Mouse (Mus musculus) embryonic facial prominence, embryonic 12.5 days (tissue): ENCODE data around the gene Plcl2. TPM values are rescaled to one million over a fixed set of nuclear protein-coding genes. Genes with fewer than 3 reads are reported as not detected.
A peak's percentile ranks its signal among the peaks of the same experiment; 100 is the strongest.
"Not testable (repeated sequence)": the region's sequence is repeated elsewhere in the genome, so short reads cannot be mapped to it uniquely, and the experiment has no call there.

Experiments
- ATAC-seq: fragments of 200-750 bp; cut with Nextera tagmentation; 2 replicates; pipeline ENCODE4 v1.8.0; 2017; ENCODE audit not compliant: insufficient number of reproducible peaks, insufficient read depth, low FRiP score, low TSS enrichment
- H3K27ac ChIP-seq: fragments of 300-500 bp; sonication (generic); 2 replicates; pipeline ENCODE4 v1.5.1; 2016; ENCODE audit warnings: mild to moderate bottlenecking
- H3K27me3 ChIP-seq: fragments of 300-500 bp; sonication (generic); 2 replicates; pipeline ENCODE4 v1.6.1; 2016; ENCODE audit warnings: mild to moderate bottlenecking, moderate library complexity
- H3K36me3 ChIP-seq: fragments of 300-500 bp; sonication (generic); 2 replicates; pipeline ENCODE4 v1.6.1; 2016; ENCODE audit warnings: mild to moderate bottlenecking
- H3K4me1 ChIP-seq: fragments of 300-500 bp; sonication (generic); 2 replicates; pipeline ENCODE4 v1.6.1; 2016
- H3K4me2 ChIP-seq: fragments of 300-500 bp; sonication (generic); replicated peaks from 2 replicates; pipeline ENCODE4 v1.6.1; 2016; ENCODE audit warnings: mild to moderate bottlenecking, moderate library complexity
- H3K4me3 ChIP-seq: fragments of 300-500 bp; sonication (generic); 2 replicates; pipeline ENCODE4 v1.5.1; 2016; ENCODE audit warnings: mild to moderate bottlenecking
- H3K9ac ChIP-seq: fragments of 300-500 bp; sonication (generic); 2 replicates; pipeline ENCODE4 v1.6.1; 2016; ENCODE audit warnings: mild to moderate bottlenecking, moderate library complexity
- H3K9me3 ChIP-seq: fragments of 300-500 bp; sonication (generic); 2 replicates; pipeline ENCODE4 v1.6.1; 2016; ENCODE audit warnings: mild to moderate bottlenecking, moderate library complexity
- WGBS: fragments of 180-500 bp; shearing (Covaris S2); methylation state at CpG from one replicate; pipeline ENCODE4 v1.1.7; 2016; 5-methylcytosine and 5-hydroxymethylcytosine counted together
- polyA plus RNA-seq: library from polyadenylated mRNA; unstranded; fragments of >200 nt; fragmentation: Nextera tagmentation; extraction: Ambion mirVana; gene quantifications from 2 replicates; pipeline ENCODE4 v1.2.1, GENCODE M21; 2016

Plcl2 gene
- polyA plus RNA-seq, 1 experiment from 2014 or later, result 5.9 TPM

- H3K4me2 ChIP-seq, result no peak overlapping the region
- H3K9ac ChIP-seq, result no peak overlapping the region
- no peak for ATAC-seq
- WGBS, result 88% methylated on average over 1 of the region's 1 CpGs
- no peak overlapping the region for H3K27ac ChIP-seq
- no peaks in the 10 kb centered on the region for H3K27me3 ChIP-seq
- no peaks in the 10 kb centered on the region for H3K4me1 ChIP-seq
- no peaks in the 10 kb centered on the region for H3K36me3 ChIP-seq
- no peaks in the 10 kb centered on the region for H3K9me3 ChIP-seq
- no peak overlapping the region for H3K4me3 ChIP-seq
Observed at GRCm38 (mm10) chr17:50600696-50601095, 91.5 kb downstream of the Plcl2 start.

DNA sequence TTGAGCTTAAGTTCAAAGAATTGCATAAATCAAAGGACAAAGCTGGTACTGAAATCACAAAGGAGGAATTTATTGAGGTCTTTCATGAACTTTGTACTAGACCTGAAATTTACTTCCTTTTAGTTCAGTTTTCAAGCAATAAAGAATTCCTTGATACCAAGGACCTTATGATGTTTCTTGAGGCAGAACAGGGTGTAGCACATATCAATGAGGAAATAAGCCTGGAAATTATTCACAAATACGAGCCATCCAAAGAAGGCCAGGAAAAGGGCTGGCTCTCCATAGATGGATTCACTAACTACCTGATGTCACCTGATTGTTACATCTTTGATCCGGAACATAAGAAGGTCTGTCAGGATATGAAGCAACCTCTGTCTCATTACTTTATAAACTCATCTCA is 97.7 kb downstream of the Plcl2 start:
- ATAC-seq, result no peak
- Histone ChIP-seq H3K4me2 (no peak overlapping the region), H3K9me3 (no peaks in the 10 kb centered on the region), H3K36me3 (no peaks in the 10 kb centered on the region), H3K27ac (no peak overlapping the region), H3K27me3 (no peaks in the 10 kb centered on the region), H3K4me1 (no peaks in the 10 kb centered on the region), H3K4me3 (no peak overlapping the region), H3K9ac (no peak overlapping the region)
- WGBS, result 93% methylated on average over 2 of the region's 2 CpGs

- no peak overlapping the region for H3K9ac ChIP-seq
- WGBS, result 87% methylated on average over 4 of the region's 4 CpGs
- 0 out of 2 replicates have a peak, but pooled peaks cover 3% of the 10 kb centered on the region for H3K36me3 ChIP-seq
- ATAC-seq, result no peak
- no peak overlapping the region for H3K27ac ChIP-seq
- no peaks in the 10 kb centered on the region for H3K4me1 ChIP-seq
- no peak overlapping the region for H3K4me3 ChIP-seq
- H3K9me3 ChIP-seq, result no peaks in the 10 kb centered on the region
- H3K27me3 ChIP-seq, result no peaks in the 10 kb centered on the region
- H3K4me2 ChIP-seq, result no peak overlapping the region
Observed at GRCm38 (mm10) chr17:50609908-50610307, 100.7 kb downstream of the Plcl2 start.

DNA sequence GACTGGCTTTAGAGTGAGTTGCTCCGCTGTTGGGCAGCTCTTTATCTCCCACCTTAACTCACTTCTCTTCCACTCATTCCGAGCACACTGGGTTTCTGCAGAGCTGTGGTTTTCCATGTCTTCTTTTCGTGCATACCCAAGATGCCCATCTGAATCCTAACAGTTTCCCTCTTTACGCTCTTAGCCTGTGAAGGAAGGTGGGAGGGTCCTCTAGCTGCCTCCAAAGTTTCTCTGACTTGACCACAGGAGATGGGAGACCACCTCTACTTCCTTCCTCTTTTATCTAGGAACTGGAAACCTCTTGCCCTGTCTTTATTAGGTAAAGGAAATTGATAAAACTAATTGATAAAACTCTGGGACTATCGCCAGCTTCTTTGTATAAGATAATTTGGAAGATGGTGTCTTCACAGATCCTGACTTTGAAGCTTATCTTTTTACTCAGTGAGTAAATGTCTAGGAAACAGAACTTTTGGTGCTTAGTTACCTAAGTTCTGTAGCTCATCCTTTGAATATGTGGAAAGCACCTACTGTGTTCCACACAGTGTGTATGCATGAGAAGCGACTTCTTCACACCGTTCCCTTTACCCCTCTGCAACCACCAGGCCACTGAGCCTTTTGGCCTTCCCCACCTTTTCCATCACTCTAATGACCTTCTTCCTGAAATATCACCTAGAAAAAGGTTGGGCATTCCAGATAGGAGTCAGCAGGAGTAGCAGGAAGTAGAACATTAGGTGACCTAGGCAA is 111.8 kb downstream of the Plcl2 start:
- Histone ChIP-seq H3K9ac (no peak overlapping the region), H3K4me1 (no peaks in the 10 kb centered on the region), H3K4me3 (no peak overlapping the region), H3K9me3 (no peaks in the 10 kb centered on the region), H3K36me3 (no peaks in the 10 kb centered on the region), H3K27ac (no peak overlapping the region), H3K27me3 (no peaks in the 10 kb centered on the region), H3K4me2 (no peak overlapping the region)
- ATAC-seq, result no peak
- 88% methylated on average over 7 of the region's 7 CpGs for WGBS

- Histone ChIP-seq H3K4me1 (no peaks in the 10 kb centered on the region), H3K9me3 (no peaks in the 10 kb centered on the region), H3K27me3 (no peaks in the 10 kb centered on the region), H3K4me3 (no peak overlapping the region), H3K9ac (no peak overlapping the region), H3K36me3 (no peaks in the 10 kb centered on the region), H3K27ac (no peak overlapping the region), H3K4me2 (no peak overlapping the region)
- 81% methylated on average over 3 of the region's 3 CpGs for WGBS
- no peak for ATAC-seq
Observed at GRCm38 (mm10) chr17:50621996-50622395, 112.8 kb downstream of the Plcl2 start.

GRCm38 (mm10) chr17:50625584-50625983 is 116.4 kb downstream of the Plcl2 start:
- Histone ChIP-seq H3K27me3 (no peaks in the 10 kb centered on the region), H3K4me1 (no peaks in the 10 kb centered on the region), H3K9ac (no peak overlapping the region), H3K36me3 (no peaks in the 10 kb centered on the region), H3K4me2 (no peak overlapping the region), H3K9me3 (no peaks in the 10 kb centered on the region), H3K27ac (no peak overlapping the region), H3K4me3 (no peak overlapping the region)
- no peak for ATAC-seq
- WGBS, result 85% methylated on average over 4 of the region's 4 CpGs

GRCm38 (mm10) chr17:50627658-50628057 is 118.5 kb downstream of the Plcl2 start:
- no peak overlapping the region for H3K9ac ChIP-seq
- H3K36me3 ChIP-seq, result no peaks in the 10 kb centered on the region
- H3K9me3 ChIP-seq, result no peaks in the 10 kb centered on the region
- 94% methylated on average over 3 of the region's 3 CpGs for WGBS
- ATAC-seq, result no peak
- no peaks in the 10 kb centered on the region for H3K27me3 ChIP-seq
- no peak overlapping the region for H3K4me2 ChIP-seq
- no peak overlapping the region for H3K4me3 ChIP-seq
- H3K4me1 ChIP-seq, result no peaks in the 10 kb centered on the region
- H3K27ac ChIP-seq, result no peak overlapping the region

DNA sequence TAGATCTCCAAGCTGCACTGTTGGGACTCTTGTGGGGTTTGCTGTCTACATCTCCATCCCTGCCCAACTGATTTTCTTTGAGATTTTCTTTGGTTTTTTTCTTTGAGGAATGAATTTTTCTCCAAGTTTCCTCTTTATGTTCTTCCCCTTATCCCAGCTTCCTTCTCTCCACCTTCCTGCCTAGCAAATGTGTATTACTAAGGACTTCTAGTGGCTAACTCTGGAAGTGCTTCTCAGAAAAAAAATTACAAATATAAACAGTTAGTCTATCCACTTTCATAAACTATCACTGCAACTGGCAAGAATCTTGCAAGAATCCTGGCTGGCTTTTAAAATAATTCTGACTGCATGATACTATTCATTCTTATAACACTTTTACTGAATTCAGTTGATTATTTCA is 119.5 kb downstream of the Plcl2 start:
- H3K4me3 ChIP-seq, result no peak overlapping the region
- ATAC-seq, result no peak

GRCm38 (mm10) chr17:50630992-50631391 is 121.8 kb downstream of the Plcl2 start:
- H3K27ac ChIP-seq, H3K9ac ChIP-seq, H3K4me2 ChIP-seq, H3K27me3 ChIP-seq, ATAC-seq, H3K4me3 ChIP-seq, H3K4me1 ChIP-seq, H3K9me3 ChIP-seq, H3K36me3 ChIP-seq: not testable (repeated sequence)

More for the DNA sequence above, 119.5 kb downstream of the Plcl2 start:
- Histone ChIP-seq H3K9ac (no peak overlapping the region), H3K36me3 (no peaks in the 10 kb centered on the region), H3K27ac (no peak overlapping the region), H3K4me1 (no peaks in the 10 kb centered on the region), H3K27me3 (no peaks in the 10 kb centered on the region), H3K4me2 (no peak overlapping the region), H3K9me3 (no peaks in the 10 kb centered on the region)

- H3K9ac ChIP-seq, result no peak overlapping the region
- ATAC-seq, result 0 out of 2 replicates have a peak, but pooled peaks have one; percentile 47
- H3K9me3 ChIP-seq, result no peaks in the 10 kb centered on the region
- no peak overlapping the region for H3K4me3 ChIP-seq
- no peaks in the 10 kb centered on the region for H3K4me1 ChIP-seq
- no peaks in the 10 kb centered on the region for H3K36me3 ChIP-seq
- no peak overlapping the region for H3K4me2 ChIP-seq
- 83% methylated on average over 7 of the region's 7 CpGs for WGBS
- H3K27ac ChIP-seq, result no peak overlapping the region
- H3K27me3 ChIP-seq, result no peaks in the 10 kb centered on the region
Observed at GRCm38 (mm10) chr17:50634008-50634871, 125.0 kb downstream of the Plcl2 start.

DNA sequence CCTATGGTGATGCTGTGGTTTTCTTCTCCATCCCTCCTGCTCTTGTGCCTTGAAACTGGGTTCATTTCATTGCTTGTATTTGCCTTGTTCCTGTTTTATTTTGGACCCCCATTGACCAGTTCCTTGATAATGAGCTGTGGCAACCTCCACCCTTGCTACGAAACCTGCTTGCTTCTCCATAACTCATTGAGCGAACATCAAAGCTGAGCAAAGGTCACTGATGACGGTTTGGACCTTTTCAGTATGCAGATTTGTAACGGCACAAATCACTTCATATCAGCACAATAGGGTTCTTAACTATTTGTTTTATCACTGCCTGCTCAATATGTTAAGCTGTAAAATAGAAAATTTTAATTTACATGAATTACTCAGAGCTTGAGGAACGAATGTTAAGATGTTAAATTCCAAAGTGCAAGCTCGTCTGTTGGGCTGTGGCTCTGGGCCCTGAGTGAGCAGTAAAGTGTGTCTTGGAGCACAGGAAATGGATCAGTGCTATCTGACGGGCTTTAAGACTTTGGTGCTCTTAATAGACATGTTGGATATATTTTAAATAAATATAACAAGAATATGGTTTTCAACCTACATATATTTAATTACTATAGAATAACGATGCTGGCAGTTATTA is 126.9 kb downstream of the Plcl2 start:
- Histone ChIP-seq H3K36me3 (no peaks in the 10 kb centered on the region), H3K27ac (no peak overlapping the region), H3K9ac (no peak overlapping the region), H3K4me3 (no peak overlapping the region), H3K4me1 (no peaks in the 10 kb centered on the region), H3K27me3 (no peaks in the 10 kb centered on the region), H3K9me3 (no peaks in the 10 kb centered on the region), H3K4me2 (no peak overlapping the region)
- ATAC-seq, result no peak
- WGBS, result 87% methylated on average over 8 of the region's 8 CpGs

DNA sequence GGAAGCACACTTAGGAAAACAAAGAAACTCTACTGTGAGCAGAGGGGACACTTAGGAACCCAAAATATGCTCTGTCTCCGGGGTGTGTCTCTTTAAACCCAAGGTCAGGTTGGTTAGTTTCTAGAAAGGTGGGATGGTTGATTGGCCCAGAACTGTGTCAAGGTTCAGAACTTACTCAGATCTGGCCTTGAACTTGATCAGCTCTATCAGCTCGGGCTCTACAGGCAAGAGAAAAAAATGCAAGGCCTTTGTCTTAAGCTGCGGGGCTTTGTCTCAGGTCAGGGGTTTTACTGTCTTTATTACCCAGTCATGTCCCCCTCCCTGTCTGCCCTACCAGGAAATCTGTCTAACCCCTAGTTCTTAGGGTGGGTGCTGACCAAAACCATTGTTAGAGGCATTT is 129.6 kb downstream of the Plcl2 start:
- no peak overlapping the region for H3K9ac ChIP-seq
- WGBS, result 83% methylated on average over 3 of the region's 3 CpGs
- H3K27ac ChIP-seq, result no peak overlapping the region
- peaks cover 4% of the 10 kb centered on the region for H3K4me1 ChIP-seq
- H3K27me3 ChIP-seq, result no peaks in the 10 kb centered on the region
- no peak overlapping the region for H3K4me2 ChIP-seq
- no peak for ATAC-seq
- H3K9me3 ChIP-seq, result no peaks in the 10 kb centered on the region
- no peaks in the 10 kb centered on the region for H3K36me3 ChIP-seq
- no peak overlapping the region for H3K4me3 ChIP-seq
